Comparison of ENCODE assay signal across 22 mouse cellular contexts in the genomic region with DNA sequence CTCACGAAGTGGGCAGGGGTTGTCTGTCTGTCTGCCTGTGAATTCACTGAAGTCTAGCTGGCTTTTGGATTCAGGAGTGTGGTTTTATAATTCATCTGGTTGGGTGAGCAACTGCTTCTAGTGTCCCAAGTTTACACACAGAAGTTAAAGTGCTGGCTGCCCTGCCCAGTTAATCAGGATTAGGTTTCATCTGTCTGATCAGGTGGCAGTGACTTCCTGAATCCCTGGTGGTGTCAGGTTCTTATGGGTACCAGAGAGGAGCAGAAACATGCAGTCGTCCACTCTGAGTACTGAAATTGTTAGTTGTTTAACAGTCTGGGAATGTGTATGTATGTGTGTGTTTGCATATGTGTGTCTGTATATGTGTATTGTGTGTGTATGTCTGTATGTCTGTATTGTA.
A peak's percentile ranks its signal among the peaks of the same experiment; 100 is the strongest.
DNase-seq lines count a peak whose midpoint lies in the region; ATAC-seq and TF ChIP-seq lines count a peak whose summit lies in the region.
"Had no signal": no experiment of that assay in that cellular context is flagged by ENCODE, and none has a peak within 500 bp of the region (broad histone marks: within the 10 kb centered on the region; RNA-seq: fewer than 3 reads in every experiment).

No protein-coding gene starts in this region.

- 0 out of 2 replicates have a peak overlapping the region, but pooled peaks have one; percentile 32 for H3K27ac ChIP-seq in kidney, embryonic 15.5 days
- H3K27ac ChIP-seq in ES-E14 (ENCODE audit: insufficient read depth, low read depth, low read length, poor library complexity, severe bottlenecking), result 0 out of 2 replicates have a peak overlapping the region, but pooled peaks have one; percentile 40
- no peak overlapping the region for H3K27ac ChIP-seq in embryonic facial prominence, embryonic 11.5 days (replicated peaks; ENCODE audit: low read depth, low read length)
- H3K27ac ChIP-seq: embryonic facial prominence, embryonic 12.5 days; forebrain, embryonic 15.5 days; heart, adult 2 months; heart, embryonic 15.5 days; hindbrain, embryonic 13.5 days; intestine, embryonic 15.5 days had no signal

- no peak overlapping the region for H3K9ac ChIP-seq in kidney, embryonic 15.5 days
- H3K9ac ChIP-seq in ES-E14 (ENCODE audit: insufficient read depth, low read depth, low read length, poor library complexity, severe bottlenecking), result no peak overlapping the region
- no peak overlapping the region for H3K9ac ChIP-seq in embryonic facial prominence, embryonic 11.5 days (replicated peaks; ENCODE audit: low read length)
- H3K9ac ChIP-seq: embryonic facial prominence, embryonic 12.5 days; forebrain, embryonic 15.5 days; heart, embryonic 15.5 days; hindbrain, embryonic 13.5 days; intestine, embryonic 15.5 days had no signal

- H3K4me1 ChIP-seq in kidney, embryonic 15.5 days, result peaks cover 14% of the 10 kb centered on the region
- H3K4me1 ChIP-seq in ES-E14 (ENCODE audit: control insufficient read depth in 2 of 2, insufficient read depth in 2 of 2, low read length in 2 of 2, poor library complexity in 1 of 2), result peaks cover 0 to 4% of the 10 kb centered on the region in 2 experiments; a peak in 1 of 4 replicates
- no peaks in the 10 kb centered on the region for H3K4me1 ChIP-seq in embryonic facial prominence, embryonic 11.5 days (ENCODE audit: control insufficient read depth, insufficient read depth, low read length)
- H3K4me1 ChIP-seq: heart, embryonic 15.5 days; intestine, embryonic 15.5 days had no signal

- 37% methylated on average over 2 of the region's 2 CpGs for WGBS in kidney, embryonic 15.5 days
- 57% methylated on average over 2 of the region's 2 CpGs for WGBS in embryonic facial prominence, embryonic 11.5 days

- no peaks in the 10 kb centered on the region for H3K27me3 ChIP-seq in kidney, embryonic 15.5 days
- H3K27me3 ChIP-seq in embryonic facial prominence, embryonic 11.5 days (ENCODE audit: control insufficient read depth, insufficient read depth, low read length), result no peaks in the 10 kb centered on the region
- H3K27me3 ChIP-seq: embryonic facial prominence, embryonic 12.5 days; forebrain, embryonic 15.5 days; heart, embryonic 15.5 days; hindbrain, embryonic 13.5 days; intestine, embryonic 15.5 days; Patski had no signal

- H3K4me3 ChIP-seq in kidney, embryonic 15.5 days (replicated peaks), result no peak overlapping the region
- no peak overlapping the region for H3K4me3 ChIP-seq in ES-E14 (ENCODE audit: insufficient read depth in 1 of 2, low read depth in 1 of 2, low read length in 2 of 2, poor library complexity in 1 of 2, severe bottlenecking in 1 of 2)
- no peak overlapping the region for H3K4me3 ChIP-seq in embryonic facial prominence, embryonic 11.5 days (ENCODE audit: low read depth, low read length)
- H3K4me3 ChIP-seq: embryonic facial prominence, embryonic 12.5 days; forebrain, embryonic 15.5 days; heart, adult 2 months; heart, embryonic 15.5 days; hindbrain, embryonic 13.5 days; intestine, embryonic 15.5 days had no signal

- H3K9me3 ChIP-seq in kidney, embryonic 15.5 days (replicated peaks), result no peaks in the 10 kb centered on the region
- H3K9me3 ChIP-seq in ES-E14 (ENCODE audit: control insufficient read depth, insufficient read depth, low read depth, low read length), result no peaks in the 10 kb centered on the region
- H3K9me3 ChIP-seq in embryonic facial prominence, embryonic 11.5 days (replicated peaks; ENCODE audit: control insufficient read depth, low read length), result no peaks in the 10 kb centered on the region
- H3K9me3 ChIP-seq: embryonic facial prominence, embryonic 12.5 days; forebrain, embryonic 15.5 days; heart, embryonic 15.5 days; hindbrain, embryonic 13.5 days; intestine, embryonic 15.5 days had no signal

- H3K36me3 ChIP-seq in kidney, embryonic 15.5 days, result no peaks in the 10 kb centered on the region
- no peaks in the 10 kb centered on the region for H3K36me3 ChIP-seq in ES-E14 (ENCODE audit: control insufficient read depth, insufficient read depth, low read length, poor library complexity, severe bottlenecking)
- no peaks in the 10 kb centered on the region for H3K36me3 ChIP-seq in embryonic facial prominence, embryonic 11.5 days (replicated peaks; ENCODE audit: control insufficient read depth, insufficient read depth, low read depth, low read length)
- H3K36me3 ChIP-seq: embryonic facial prominence, embryonic 12.5 days; forebrain, embryonic 15.5 days; heart, embryonic 15.5 days; intestine, embryonic 15.5 days had no signal

- no peak; the same call in 1 of the 2 replicates for ATAC-seq in kidney, embryonic 15.5 days (replicated peaks; ENCODE audit: low FRiP score)
- no peak for ATAC-seq in embryonic facial prominence, embryonic 11.5 days (replicated peaks; ENCODE audit: insufficient number of reproducible peaks, low FRiP score, low TSS enrichment, low read depth)
- ATAC-seq: activated CD4-positive, CD25-positive, alpha-beta regulatory T cell, adult 4 months; CD4-positive, CD25-positive, alpha-beta regulatory T cell, adult 4 months; forebrain, embryonic 15.5 days; intestine, embryonic 15.5 days; Patski had no signal

- H3K4me2 ChIP-seq in kidney, embryonic 15.5 days, result no peak overlapping the region
- H3K4me2 ChIP-seq in embryonic facial prominence, embryonic 11.5 days (ENCODE audit: low read depth, low read length), result no peak overlapping the region
- H3K4me2 ChIP-seq: embryonic facial prominence, embryonic 12.5 days; forebrain, embryonic 15.5 days; heart, embryonic 11.5 days; heart, embryonic 15.5 days; hindbrain, embryonic 13.5 days; intestine, embryonic 15.5 days had no signal

- no peak for DNase-seq in kidney, postnatal 36 days
- DNase-seq in ES-E14 (ENCODE audit: low read depth, low spot score), result no peak
- peak; percentile 45 for DNase-seq in embryonic facial prominence, embryonic 11.5 days (ENCODE audit: low spot score)
- DNase-seq in gastrocnemius, postnatal 10 days, result no peak
- DNase-seq in Muller cell, postnatal 12 days (ENCODE audit: inconsistent ontology term), result no peak
- DNase-seq: adrenal gland, postnatal 14 days; B cell, adult 2 months; cerebellum, adult 11-12 months; cerebellum, adult 9-11 months; gastrocnemius, postnatal 14 days; heart, adult 2 months; heart, postnatal 14 days had no signal

- in situ Hi-C loops in ES-E14 (cut with MboI; ENCODE audit: low sequenced_read_pairs in 2 of 2, unreplicated experiment in 2 of 2), result no loop called here

TF ChIP-seq in ES-E14, 5 proteins besides CTCF, POLR2A, EP300 and RAD21:
- no peak for TF ChIP-seq HCFC1 (IDR thresholded peaks at IDR 0.05; ENCODE audit: borderline replicate concordance, insufficient read depth, low read length)
- no peak for TF ChIP-seq CHD2 (IDR thresholded peaks at IDR 0.05; ENCODE audit: low read depth, low read length)
- TF ChIP-seq ZC3H11A (IDR thresholded peaks at IDR 0.05; ENCODE audit: borderline replicate concordance, low read depth, low read length), result no peak
- no peak for TF ChIP-seq ZNF384 (IDR thresholded peaks at IDR 0.05; ENCODE audit: low read depth, low read length)
- TF ChIP-seq MAFK (IDR thresholded peaks at IDR 0.05; ENCODE audit: insufficient read depth, low read depth, low read length), result no peak
